Mouse (Mus musculus) CH12.LX (cell line): ENCODE data around the gene Dnmbp.

Experiments used
- CTCF ChIP-seq, 2 experiments: IDR thresholded peaks in 1 of 2; conservative IDR thresholded peaks in 1 of 2; 2 replicates each; pipeline ENCODE4 v1.5.1; 2011 to 2012; ENCODE audit warnings: low read depth in 2 of 2, low read length in 2 of 2, improper control_type of control experiment in 1 of 2, inconsistent platforms in 1 of 2, mild to moderate bottlenecking in 1 of 2, moderate library complexity in 1 of 2
- EP300 ChIP-seq: IDR thresholded peaks from 2 replicates; pipeline ENCODE4 v1.6.1; 2011; ENCODE audit warnings: low read length, improper control_type of control experiment
- IRF4 ChIP-seq: IDR thresholded peaks from 2 replicates; pipeline ENCODE4 v1.6.1; 2014; ENCODE audit warnings: low read depth, mild to moderate bottlenecking, inconsistent platforms, low read length, improper control_type of control experiment
- KAT2A ChIP-seq: IDR thresholded peaks from 2 replicates; pipeline ENCODE4 v1.6.1; 2012; ENCODE audit warnings: low read length, improper control_type of control experiment, inconsistent platforms; ENCODE audit not compliant: insufficient replicate concordance
- MAX ChIP-seq: IDR thresholded peaks from 2 replicates; pipeline ENCODE4 v1.6.1; 2011; ENCODE audit warnings: low read length, improper control_type of control experiment
- MEF2A ChIP-seq: IDR thresholded peaks from 2 replicates; pipeline ENCODE4 v1.6.1; 2014; ENCODE audit warnings: low read depth, mild to moderate bottlenecking, inconsistent platforms, low read length, improper control_type of control experiment, borderline replicate concordance
- MXI1 ChIP-seq: IDR thresholded peaks from 2 replicates; pipeline ENCODE4 v1.6.1; 2011; ENCODE audit warnings: mild to moderate bottlenecking, low read depth, low read length, improper control_type of control experiment
- PAX5 ChIP-seq: IDR thresholded peaks from 2 replicates; pipeline ENCODE4 v1.6.1; 2012; ENCODE audit warnings: low read length, inconsistent platforms, mixed read lengths
- POLR2A ChIP-seq: IDR thresholded peaks from 2 replicates; pipeline ENCODE4 v1.6.1; 2011; ENCODE audit warnings: low read depth, mild to moderate bottlenecking, improper control_type of control experiment, low read length
- SIN3A ChIP-seq: IDR thresholded peaks from 2 replicates; pipeline ENCODE4 v1.6.1; 2012; ENCODE audit warnings: low read length, improper control_type of control experiment, inconsistent platforms
- ZC3H11A ChIP-seq: IDR thresholded peaks from 2 replicates; pipeline ENCODE4 v1.6.1; 2012; ENCODE audit warnings: low read depth, mild to moderate bottlenecking, inconsistent platforms, low read length, improper control_type of control experiment
- ZKSCAN1 ChIP-seq: IDR thresholded peaks from 2 replicates; pipeline ENCODE4 v1.6.1; 2012; ENCODE audit warnings: low read depth, inconsistent platforms, low read length, improper control_type of control experiment, borderline replicate concordance
- ZMIZ1 ChIP-seq: IDR thresholded peaks from 2 replicates; pipeline ENCODE4 v1.6.1; 2012; ENCODE audit warnings: low read depth, mild to moderate bottlenecking, inconsistent platforms, low read length, improper control_type of control experiment
- ZNF384 ChIP-seq: IDR thresholded peaks from 2 replicates; pipeline ENCODE4 v1.6.1; 2012; ENCODE audit warnings: low read depth, low read length, improper control_type of control experiment, inconsistent platforms

DNA sequence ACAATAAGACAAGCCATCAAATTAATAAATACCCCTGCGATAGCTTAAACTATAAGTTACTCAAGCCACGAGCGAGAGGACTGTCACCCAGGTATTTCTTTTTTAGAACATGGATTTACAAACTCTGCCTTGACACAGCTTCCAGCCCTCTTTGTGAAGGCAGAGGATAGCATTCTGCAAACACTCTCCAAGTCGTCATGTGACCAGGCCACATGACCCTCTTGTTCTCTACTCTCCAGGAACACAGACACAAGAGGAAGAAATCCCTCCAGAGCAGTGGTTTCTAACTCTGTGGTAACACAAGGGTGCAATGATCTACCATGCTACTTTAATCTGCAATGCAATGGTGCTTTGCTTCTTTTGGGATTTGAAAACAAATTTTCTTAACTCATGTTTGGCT is 69.6 kb downstream of the Dnmbp start:
- no peak for TF ChIP-seq CTCF (conservative IDR thresholded peaks at IDR 0.05 in 1 of 2, IDR thresholded peaks at IDR 0.05 in 1 of 2; ENCODE audit: low read depth in 2 of 2, low read length in 2 of 2)
- no peak for TF ChIP-seq KAT2A
- TF ChIP-seq POLR2A: no peak
- no peak for TF ChIP-seq MAX
- no peak for TF ChIP-seq ZMIZ1
- no peak for TF ChIP-seq PAX5
- no peak for TF ChIP-seq SIN3A
- no peak for TF ChIP-seq ZKSCAN1
- no peak for TF ChIP-seq EP300
- no peak for TF ChIP-seq IRF4
- TF ChIP-seq ZNF384: no peak
- TF ChIP-seq MXI1: no peak
- no peak for TF ChIP-seq MEF2A
- no peak for TF ChIP-seq ZC3H11A
